Mouse (Mus musculus): ENCODE measurements around the gene Trove2. TPM values are rescaled to one million over a fixed set of nuclear protein-coding genes. Genes with fewer than 3 reads are reported as not detected.

Trove2 gene
- 67.6 TPM for polyA plus RNA-seq (2014; fragmentation: Illumina TruSeq; extraction: RNeasy Lipid Tissue Mini Kit (QIAGEN cat#74804); ENCODE audit: low read depth, low replicate concordance)

GRCm38 (mm10) chr1:143776446-143777411 lies at the start of gene Trove2, which contains the start of gene Uchl5:
Trove2 (minus strand) TSS chr1:143777068.
Uchl5 (plus strand) TSS chr1:143777272.

GRCm38 (mm10) chr1:143716038-143716437 lies 60.8 kb downstream of the Trove2 start, which contains the start of gene Glrx2:
Glrx2 (plus strand) TSS chr1:143716338.

DNA sequence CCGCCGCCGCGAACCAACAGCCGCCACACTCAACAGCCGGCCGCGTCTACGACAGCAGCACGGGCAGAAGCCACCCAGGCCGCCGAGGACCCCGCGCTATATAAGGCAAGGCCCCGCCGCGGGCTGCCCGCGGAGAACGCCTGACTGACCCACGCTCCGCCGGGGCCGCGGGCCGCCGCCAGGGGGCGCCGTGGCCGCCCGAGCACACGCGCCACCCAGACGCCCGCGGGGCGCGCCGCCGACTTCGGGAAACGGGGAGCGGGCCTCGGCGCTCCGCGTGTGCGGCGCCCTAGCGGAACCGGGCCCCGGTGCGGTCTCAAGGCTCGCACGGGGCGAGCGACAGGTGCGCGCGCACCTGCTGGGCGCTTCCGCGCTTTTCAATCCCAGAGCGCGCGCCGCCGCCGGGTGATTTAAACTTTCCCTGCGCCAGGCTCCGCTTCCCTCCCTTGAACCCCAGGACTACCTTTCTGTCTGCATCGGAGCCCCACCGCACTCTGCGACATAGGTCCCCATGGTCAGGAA lies 74.1 kb downstream of the Trove2 start, which contains the start of gene Cdc73:
TSS of gene Cdc73 (minus strand) at position 153 of the 522 bp plus-strand sequence.

Other genes with a start within 250 kb of the Trove2 start
- 32.4 TPM for gene B3galt2, start 136.4 kb downstream of the Trove2 start, polyA plus RNA-seq (2014; fragmentation: Illumina TruSeq; extraction: RNeasy Lipid Tissue Mini Kit (QIAGEN cat#74804); ENCODE audit: low read depth, low replicate concordance)
- gene Cdc73, start 74.2 kb downstream of the Trove2 start, polyA plus RNA-seq (2014; fragmentation: Illumina TruSeq; extraction: RNeasy Lipid Tissue Mini Kit (QIAGEN cat#74804); ENCODE audit: low read depth, low replicate concordance) = 187 TPM
- gene Glrx2, start 60.7 kb downstream of the Trove2 start, polyA plus RNA-seq (2014; fragmentation: Illumina TruSeq; extraction: RNeasy Lipid Tissue Mini Kit (QIAGEN cat#74804); ENCODE audit: low read depth, low replicate concordance) = 134 TPM
- gene Uchl5, start 204 bp upstream of the Trove2 start, polyA plus RNA-seq (2014; fragmentation: Illumina TruSeq; extraction: RNeasy Lipid Tissue Mini Kit (QIAGEN cat#74804); ENCODE audit: low read depth, low replicate concordance) = 133 TPM
- 608 TPM for gene Rgs2, start 227.1 kb upstream of the Trove2 start, polyA plus RNA-seq (2014; fragmentation: Illumina TruSeq; extraction: RNeasy Lipid Tissue Mini Kit (QIAGEN cat#74804); ENCODE audit: low read depth, low replicate concordance)

All from adrenal gland, adult 10 weeks (tissue).